Mouse (Mus musculus) forebrain, embryonic 10.5 days (tissue): ENCODE results near the gene Pea15a. TPM values are rescaled to one million over a fixed set of nuclear protein-coding genes. Genes with fewer than 3 reads are reported as not detected.

Experiments
- DNase-seq: peaks from one replicate; pipeline ENCODE4 v3.0.0-alpha.2; 2017; ENCODE audit warnings: low spot score; ENCODE audit errors: extremely low spot score
- H3K27ac ChIP-seq: fragments of 300-500 bp; sonication (generic); 2 replicates; pipeline ENCODE4 v1.5.1; 2016; ENCODE audit warnings: mild to moderate bottlenecking
- H3K27me3 ChIP-seq: fragments of 300-500 bp; sonication (generic); 2 replicates; pipeline ENCODE4 v1.6.1; 2016; ENCODE audit warnings: mild to moderate bottlenecking; ENCODE audit not compliant: poor library complexity, severe bottlenecking
- H3K36me3 ChIP-seq: fragments of 300-500 bp; sonication (generic); replicated peaks from 2 replicates; pipeline ENCODE4 v1.6.1; 2016; ENCODE audit warnings: mild to moderate bottlenecking, moderate library complexity
- H3K4me1 ChIP-seq: fragments of 300-500 bp; sonication (generic); 2 replicates; pipeline ENCODE4 v1.6.1; 2016
- H3K4me3 ChIP-seq: fragments of 300-500 bp; sonication (generic); 2 replicates; pipeline ENCODE4 v1.5.1; 2016; ENCODE audit warnings: mild to moderate bottlenecking, moderate library complexity
- H3K9me3 ChIP-seq: fragments of 300-500 bp; sonication (generic); 2 replicates; pipeline ENCODE4 v1.6.1; 2016; ENCODE audit warnings: mild to moderate bottlenecking, moderate library complexity
- WGBS: fragments of 180-500 bp; shearing (Covaris S2); methylation state at CpG from one replicate; pipeline ENCODE4 v1.1.7; 2016; 5-methylcytosine and 5-hydroxymethylcytosine counted together
- polyA plus RNA-seq: library from polyadenylated mRNA; unstranded; fragments of >200 nt; fragmentation: Nextera tagmentation; extraction: Ambion mirVana; gene quantifications from 2 replicates; pipeline ENCODE4 v1.2.1, GENCODE M21; 2016

The Pea15a gene
- polyA plus RNA-seq, 1 experiment from 2014 or later, result 292 TPM

- H3K27me3 ChIP-seq, result no peaks in the 10 kb centered on the region
- H3K9me3 ChIP-seq, result no peaks in the 10 kb centered on the region
- peaks cover 95% of the 10 kb centered on the region for H3K36me3 ChIP-seq
- H3K4me3 ChIP-seq, result no peak overlapping the region
- H3K27ac ChIP-seq, result no peak overlapping the region
- no peak for DNase-seq
- WGBS, result 96% methylated on average over 10 of the region's 10 CpGs
- no peaks in the 10 kb centered on the region for H3K4me1 ChIP-seq
Observed at GRCm38 (mm10) chr1:172186401-172187289, 20.0 kb downstream of the Pea15a start.

DNA sequence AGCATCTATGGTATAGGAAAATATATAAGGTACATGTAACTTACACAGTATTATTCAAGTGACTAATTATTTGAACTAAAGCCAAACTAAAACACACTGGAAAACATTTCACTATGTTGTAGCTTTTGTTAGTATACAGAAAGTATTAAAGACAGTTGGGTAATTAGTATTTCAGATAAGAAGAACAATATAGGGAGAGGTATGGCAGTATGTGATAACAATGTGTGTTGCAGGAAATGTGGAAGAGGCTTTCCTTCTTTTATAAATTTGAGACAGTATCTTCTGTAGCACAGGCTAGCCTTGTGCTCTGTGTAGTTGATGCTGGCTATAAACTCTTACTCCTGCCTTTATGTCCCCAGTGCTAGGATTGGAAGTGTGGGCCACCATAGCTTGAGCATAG is 22.7 kb downstream of the Pea15a start:
- Histone ChIP-seq H3K27me3 (no peaks in the 10 kb centered on the region), H3K27ac (no peak overlapping the region), H3K36me3 (peaks cover 94% of the 10 kb centered on the region), H3K9me3 (no peaks in the 10 kb centered on the region), H3K4me1 (no peaks in the 10 kb centered on the region), H3K4me3 (no peak overlapping the region)
- DNase-seq, result no peak

DNA sequence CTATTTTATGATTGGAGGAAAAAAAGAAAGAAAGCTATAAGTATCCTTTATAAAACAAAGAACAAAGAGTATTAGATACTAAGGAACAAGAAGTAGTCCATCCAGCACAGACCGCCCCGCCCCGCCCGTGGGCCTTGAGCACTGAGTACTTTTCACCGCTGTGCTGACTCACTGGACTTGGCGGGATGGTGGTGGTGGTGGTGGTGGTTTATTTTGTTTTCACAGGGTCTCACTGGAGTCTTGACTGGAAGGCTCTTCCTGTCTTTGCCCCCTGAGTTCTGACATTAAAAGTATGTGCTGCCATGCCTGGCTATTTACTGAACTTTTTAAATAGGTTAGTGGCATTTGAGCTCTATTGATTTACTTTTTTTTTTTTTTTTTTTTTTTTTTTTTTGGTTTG is 23.5 kb downstream of the Pea15a start:
- Histone ChIP-seq H3K36me3 (peaks cover 94% of the 10 kb centered on the region), H3K9me3 (no peaks in the 10 kb centered on the region), H3K27ac (no peak overlapping the region), H3K27me3 (no peaks in the 10 kb centered on the region), H3K4me3 (no peak overlapping the region), H3K4me1 (no peaks in the 10 kb centered on the region)
- DNase-seq, result no peak
- 99% methylated on average over 6 of the region's 6 CpGs for WGBS

GRCm38 (mm10) chr1:172181777-172182176 is 24.8 kb downstream of the Pea15a start:
- H3K27me3 ChIP-seq, result no peaks in the 10 kb centered on the region
- H3K4me3 ChIP-seq, result no peak overlapping the region
- H3K36me3 ChIP-seq, result peaks cover 93% of the 10 kb centered on the region
- no peaks in the 10 kb centered on the region for H3K4me1 ChIP-seq
- 91% methylated on average over 3 of the region's 3 CpGs for WGBS
- H3K27ac ChIP-seq, result no peak overlapping the region
- DNase-seq, result no peak
- H3K9me3 ChIP-seq, result no peaks in the 10 kb centered on the region

- Histone ChIP-seq H3K4me1 (no peaks in the 10 kb centered on the region), H3K4me3 (no peak overlapping the region), H3K9me3 (no peaks in the 10 kb centered on the region), H3K27ac (no peak overlapping the region), H3K27me3 (no peaks in the 10 kb centered on the region), H3K36me3 (peaks cover 93% of the 10 kb centered on the region)
- 89% methylated on average over 4 of the region's 4 CpGs for WGBS
- no peak for DNase-seq
Observed at GRCm38 (mm10) chr1:172180881-172181280, 25.7 kb downstream of the Pea15a start.

DNA sequence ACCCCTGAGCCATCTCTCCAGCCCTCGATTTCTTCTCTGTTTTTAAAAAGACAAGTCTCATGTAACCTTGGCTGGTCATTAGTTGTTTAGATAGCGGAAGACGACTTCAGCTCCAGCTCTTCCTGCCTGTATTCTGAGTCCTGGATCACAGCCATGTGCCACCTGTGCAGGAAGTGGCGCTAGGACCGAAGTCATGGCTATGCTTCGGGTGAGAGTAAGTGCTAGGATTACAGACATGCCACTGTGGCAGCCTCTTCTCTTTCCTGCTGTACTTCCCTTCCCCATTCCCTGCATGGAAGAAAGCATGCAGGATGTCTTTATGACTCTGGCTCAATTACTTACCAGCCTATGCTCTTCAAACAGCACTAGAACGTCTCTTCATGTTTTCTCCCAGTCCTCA is 27.5 kb downstream of the Pea15a start:
- no peaks in the 10 kb centered on the region for H3K27me3 ChIP-seq
- H3K4me1 ChIP-seq, result no peaks in the 10 kb centered on the region
- no peak overlapping the region for H3K4me3 ChIP-seq
- no peaks in the 10 kb centered on the region for H3K9me3 ChIP-seq
- DNase-seq, result no peak
- peaks cover 96% of the 10 kb centered on the region for H3K36me3 ChIP-seq
- WGBS, result 91% methylated on average over 7 of the region's 7 CpGs
- H3K27ac ChIP-seq, result no peak overlapping the region

GRCm38 (mm10) chr1:172177791-172178190 is 28.8 kb downstream of the Pea15a start:
- Histone ChIP-seq H3K36me3 (peaks cover 97% of the 10 kb centered on the region), H3K27me3 (no peaks in the 10 kb centered on the region), H3K4me1 (no peaks in the 10 kb centered on the region), H3K4me3 (no peak overlapping the region), H3K27ac (no peak overlapping the region), H3K9me3 (no peaks in the 10 kb centered on the region)
- DNase-seq, result no peak
- 92% methylated on average over 7 of the region's 7 CpGs for WGBS

DNA sequence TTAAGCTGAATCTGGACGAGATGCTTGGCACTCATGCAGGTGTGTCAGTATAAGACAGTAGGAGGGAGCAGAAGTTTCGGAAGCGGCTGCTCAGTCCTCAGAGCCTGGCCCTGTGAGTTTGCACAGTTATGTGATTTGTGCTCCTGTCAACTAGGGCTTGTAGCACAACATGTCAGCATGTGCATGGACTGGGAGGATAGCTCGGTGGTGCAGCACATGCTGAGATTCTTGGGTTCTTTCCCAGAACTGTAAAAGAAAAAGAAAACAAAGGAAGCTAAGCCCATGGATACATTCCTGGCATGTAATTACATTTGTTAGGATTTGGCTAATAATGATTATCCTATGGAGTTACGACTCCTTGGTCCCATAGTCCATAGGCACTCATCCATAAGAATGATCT is 33.4 kb downstream of the Pea15a start:
- Histone ChIP-seq H3K9me3 (peaks cover 7% of the 10 kb centered on the region; the same call in 1 of the 2 replicates), H3K4me3 (no peak overlapping the region), H3K36me3 (peaks cover 98% of the 10 kb centered on the region), H3K4me1 (peaks cover under 1% of the 10 kb centered on the region; the same call in 1 of the 2 replicates), H3K27ac (no peak overlapping the region), H3K27me3 (no peaks in the 10 kb centered on the region)
- 89% methylated on average over 5 of the region's 5 CpGs for WGBS
- no peak for DNase-seq

DNA sequence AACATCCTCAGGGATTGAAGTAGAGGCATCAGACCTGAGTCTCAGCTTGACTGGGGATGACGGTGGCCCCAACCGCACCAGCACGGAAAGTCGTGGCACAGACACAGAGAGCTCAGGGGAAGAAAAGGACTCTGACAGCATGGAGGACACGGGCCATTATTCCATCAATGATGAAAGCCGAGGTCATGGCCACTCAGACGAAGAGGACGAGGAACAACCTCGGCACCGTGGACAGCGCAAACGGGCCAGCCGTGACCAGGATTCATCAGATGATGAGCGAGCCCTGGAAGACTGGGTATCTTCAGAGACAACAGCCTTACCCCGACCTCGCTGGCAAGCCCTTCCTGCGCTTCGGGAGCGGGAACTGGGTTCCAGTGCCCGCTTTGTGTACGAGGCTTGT is 34.2 kb downstream of the Pea15a start:
- Histone ChIP-seq H3K36me3 (peaks cover 98% of the 10 kb centered on the region), H3K4me3 (no peak overlapping the region)

GRCm38 (mm10) chr1:172169809-172170208 is 36.8 kb downstream of the Pea15a start:
- Histone ChIP-seq H3K36me3 (peaks cover 100% of the 10 kb centered on the region), H3K4me3 (no peak overlapping the region), H3K9me3 (peaks cover 7% of the 10 kb centered on the region; the same call in 1 of the 2 replicates), H3K27ac (no peak overlapping the region), H3K27me3 (no peaks in the 10 kb centered on the region), H3K4me1 (peaks cover 9% of the 10 kb centered on the region)
- DNase-seq, result no peak
- 94% methylated on average over 5 of the region's 5 CpGs for WGBS

More for the DNA sequence above, 34.2 kb downstream of the Pea15a start:
- Histone ChIP-seq H3K4me1 (peaks cover 7% of the 10 kb centered on the region; the same call in 1 of the 2 replicates), H3K27ac (no peak overlapping the region), H3K9me3 (peaks cover 7% of the 10 kb centered on the region; the same call in 1 of the 2 replicates), H3K27me3 (no peaks in the 10 kb centered on the region)
- WGBS, result 95% methylated on average over 21 of the region's 21 CpGs
- DNase-seq, result no peak

- H3K36me3 ChIP-seq, result peaks cover 85% of the 10 kb centered on the region
- H3K4me1 ChIP-seq, result peaks cover 19% of the 10 kb centered on the region
- 84% methylated on average over 5 of the region's 5 CpGs for WGBS
- H3K27me3 ChIP-seq, result no peaks in the 10 kb centered on the region
- H3K9me3 ChIP-seq, result peaks cover 7% of the 10 kb centered on the region; the same call in 1 of the 2 replicates
- no peak overlapping the region for H3K27ac ChIP-seq
- DNase-seq, result no peak
- no peak overlapping the region for H3K4me3 ChIP-seq
Observed at GRCm38 (mm10) chr1:172167911-172168310, 38.7 kb downstream of the Pea15a start.

DNA sequence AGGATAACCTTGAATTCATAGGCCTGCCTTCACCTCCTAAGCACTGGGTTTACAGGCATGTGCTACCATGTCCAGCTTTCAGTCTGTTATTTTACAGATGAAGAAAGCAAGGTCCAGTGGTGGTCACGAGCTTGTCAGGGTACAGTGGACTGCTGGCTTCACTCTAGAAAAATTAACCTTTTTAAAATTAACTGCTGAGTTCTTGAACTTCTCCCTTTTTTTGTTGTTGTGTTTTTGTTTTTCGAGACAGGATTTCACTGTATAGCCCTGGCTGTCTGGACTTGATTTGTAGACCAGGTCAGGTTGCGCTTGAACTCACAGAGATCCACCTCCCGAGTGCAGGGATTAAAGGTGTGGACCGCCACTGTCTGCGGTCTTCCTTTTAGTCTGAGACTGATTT is 43.6 kb downstream of the Pea15a start:
- 91% methylated on average over 6 of the region's 6 CpGs for WGBS
- H3K9me3 ChIP-seq, result no peaks in the 10 kb centered on the region

GRCm38 (mm10) chr1:172162009-172162408 is 44.6 kb downstream of the Pea15a start:
- no peak overlapping the region for H3K27ac ChIP-seq
- 90% methylated on average over 1 of the region's 1 CpGs for WGBS
- H3K4me3 ChIP-seq, result no peak overlapping the region
- no peaks in the 10 kb centered on the region for H3K27me3 ChIP-seq
- peaks cover 11% of the 10 kb centered on the region for H3K4me1 ChIP-seq
- no peaks in the 10 kb centered on the region for H3K9me3 ChIP-seq
- no peak for DNase-seq
- H3K36me3 ChIP-seq, result peaks cover 32% of the 10 kb centered on the region

More for the DNA sequence above, 43.6 kb downstream of the Pea15a start:
- Histone ChIP-seq H3K36me3 (peaks cover 38% of the 10 kb centered on the region), H3K4me3 (no peak overlapping the region), H3K27me3 (no peaks in the 10 kb centered on the region), H3K27ac (no peak overlapping the region), H3K4me1 (peaks cover 16% of the 10 kb centered on the region)
- DNase-seq, result no peak
